Mouse (Mus musculus) embryo, embryonic 10 days (tissue): ENCODE measurements at regions not wholly inside any gene's neighbourhood (a gene's known extent, or its start where the extent isn't known, plus 50 kb on each side); places are given as distances from the start of the nearest gene placed in this dataset.
A peak's percentile ranks its signal among the peaks of the same experiment; 100 is the strongest.
"Not testable (repeated sequence)": the region's sequence is repeated elsewhere in the genome, so short reads cannot be mapped to it uniquely, and the experiment has no call there.

ENCODE experiments used
- DNase-seq: peaks from one replicate; pipeline ENCODE4 v3.0.0-alpha.2; 2015; ENCODE audit warnings: low spot score

DNA sequence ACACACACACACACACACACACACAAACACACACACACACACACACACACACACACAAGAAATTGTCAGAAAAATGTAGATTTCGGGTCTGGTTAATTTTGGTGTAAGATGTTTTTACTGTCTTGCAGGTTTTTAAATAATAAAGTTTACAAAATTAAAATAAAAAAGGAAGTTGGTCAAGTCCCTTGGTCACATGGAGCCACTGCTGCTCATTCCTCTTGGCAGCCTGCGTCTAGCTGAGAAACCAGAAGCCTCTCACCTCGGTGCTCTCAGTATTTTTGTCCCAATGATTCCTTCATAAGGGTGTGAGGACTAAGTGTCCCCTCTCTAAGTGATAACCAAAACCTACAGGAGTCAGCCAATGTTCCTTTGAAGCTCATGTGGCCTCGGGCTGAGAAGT lies 76.8 kb upstream of the Smg1 start:
- DNase-seq, result no peak

DNA sequence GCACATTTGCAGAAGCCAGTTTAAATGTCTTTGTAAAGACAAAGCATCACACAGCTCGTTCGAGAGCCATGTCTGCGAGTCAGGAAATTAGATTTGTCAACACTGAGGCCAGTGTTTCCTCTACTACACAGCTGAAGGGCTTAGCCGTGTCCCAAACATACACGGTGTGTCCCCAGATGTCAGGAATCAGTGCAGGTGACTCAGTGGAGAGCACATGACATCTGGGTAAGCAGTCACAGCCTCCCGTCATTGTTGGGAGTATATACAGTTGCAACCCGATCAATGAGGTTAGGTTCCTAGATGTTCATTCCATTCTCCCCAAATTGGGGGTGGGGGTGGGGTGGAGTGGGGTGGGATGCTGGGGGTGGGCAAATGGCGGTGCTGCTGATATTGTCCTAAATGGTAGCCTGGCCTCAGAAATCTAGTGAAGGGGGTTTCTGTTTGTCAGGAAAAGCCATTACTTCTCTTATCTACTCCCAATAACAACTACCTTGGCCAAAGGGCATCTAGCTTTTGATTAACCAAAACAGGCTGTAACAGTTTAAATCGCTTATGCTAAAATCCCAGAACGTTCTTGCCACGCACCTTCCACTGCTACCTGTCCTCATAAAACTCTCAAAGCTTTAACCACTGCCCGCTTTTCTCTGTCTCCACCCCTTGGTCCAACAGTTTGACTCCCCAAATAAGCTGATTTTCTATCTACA lies 75.1 kb upstream of the Smg1 start:
- DNase-seq, result no peak

GRCm38 (mm10) chr7:118314886-118315285 lies 71.4 kb upstream of the Smg1 start:
- DNase-seq, result not testable (repeated sequence)

DNA sequence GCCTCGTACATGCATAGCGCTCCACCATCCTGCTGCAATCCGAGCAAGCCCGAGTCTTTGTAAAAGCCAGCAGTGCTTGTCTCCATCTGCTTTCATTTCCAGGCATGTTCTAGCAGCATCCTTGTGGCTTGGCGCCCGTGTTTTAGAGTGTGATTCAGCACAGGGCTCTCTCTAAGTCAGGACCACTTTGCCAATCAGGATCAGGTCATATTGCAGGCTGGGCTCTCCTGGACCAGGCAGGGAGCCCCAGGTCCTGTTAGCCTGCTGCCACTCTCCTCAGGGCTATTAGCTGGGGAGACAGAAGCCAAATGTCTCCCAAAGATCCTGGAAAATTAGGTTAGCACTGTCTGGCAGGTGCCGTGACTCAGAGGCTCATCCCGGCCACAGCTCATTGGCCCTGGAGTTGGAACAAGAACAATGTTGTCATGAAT lies 70.8 kb upstream of the Smg1 start:
- DNase-seq, result no peak

DNA sequence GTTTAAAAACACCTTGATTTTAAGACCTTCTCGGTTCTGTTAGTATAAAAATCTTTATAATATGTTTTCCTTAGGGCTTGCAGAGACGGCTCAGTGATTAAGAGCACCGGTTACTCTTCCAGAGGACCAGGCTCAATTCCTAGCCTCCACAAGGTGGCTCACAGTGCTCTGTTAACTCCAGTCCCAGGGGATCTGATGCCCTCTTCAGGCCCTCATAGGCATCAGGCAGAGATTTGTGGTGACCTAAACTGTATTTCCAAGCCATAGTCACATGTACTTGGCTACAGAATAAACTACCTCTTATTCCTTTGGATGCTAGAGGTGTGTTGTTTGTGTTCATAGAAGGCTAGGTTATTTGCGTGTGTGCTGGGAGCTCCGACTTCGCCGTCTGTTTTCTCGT lies 70.3 kb upstream of the Smg1 start:
- DNase-seq, result peak; percentile 25

DNA sequence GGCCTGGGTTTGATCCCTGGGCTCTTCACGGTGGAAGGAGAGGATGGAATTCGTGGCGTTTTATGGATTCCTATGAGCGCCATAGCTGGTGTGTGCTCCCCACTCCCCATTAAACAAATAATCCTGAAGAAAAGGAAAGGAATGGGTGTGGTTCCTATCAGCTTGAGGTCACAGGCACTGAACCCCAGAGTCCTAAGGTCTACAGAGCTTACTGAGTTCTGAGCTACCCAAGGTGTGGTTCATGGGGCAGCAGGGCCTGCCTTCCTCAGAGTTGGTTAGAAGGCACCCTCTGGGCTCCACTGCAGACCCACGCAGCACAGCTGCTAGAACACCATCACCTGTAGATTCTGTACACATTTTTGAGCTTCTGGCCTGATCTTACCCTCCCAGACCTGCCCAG lies 66.3 kb upstream of the Smg1 start:
- no peak for DNase-seq

- DNase-seq, result no peak
Measured at GRCm38 (mm10) chr7:118308882-118309281, 65.4 kb upstream of the Smg1 start.

DNA sequence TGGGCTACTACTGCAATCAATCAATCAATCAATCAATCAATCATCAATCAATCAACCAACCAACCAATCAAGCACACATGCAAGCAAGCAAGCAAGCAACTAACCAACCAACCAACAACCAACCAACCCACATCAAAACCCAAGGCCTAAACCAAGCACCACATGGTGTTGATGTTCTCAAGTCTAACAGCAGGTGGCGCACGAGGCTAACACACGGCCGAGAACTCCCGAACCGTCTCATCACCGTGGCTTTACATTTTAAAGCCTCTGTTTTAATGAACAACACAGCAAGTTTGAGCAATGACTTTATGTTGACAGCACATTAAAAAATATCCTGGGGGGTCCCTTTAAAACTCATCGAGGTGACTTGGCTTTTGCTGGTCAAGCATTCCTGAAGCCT lies 61.3 kb upstream of the Smg1 start:
- peak; percentile 95 for DNase-seq

DNA sequence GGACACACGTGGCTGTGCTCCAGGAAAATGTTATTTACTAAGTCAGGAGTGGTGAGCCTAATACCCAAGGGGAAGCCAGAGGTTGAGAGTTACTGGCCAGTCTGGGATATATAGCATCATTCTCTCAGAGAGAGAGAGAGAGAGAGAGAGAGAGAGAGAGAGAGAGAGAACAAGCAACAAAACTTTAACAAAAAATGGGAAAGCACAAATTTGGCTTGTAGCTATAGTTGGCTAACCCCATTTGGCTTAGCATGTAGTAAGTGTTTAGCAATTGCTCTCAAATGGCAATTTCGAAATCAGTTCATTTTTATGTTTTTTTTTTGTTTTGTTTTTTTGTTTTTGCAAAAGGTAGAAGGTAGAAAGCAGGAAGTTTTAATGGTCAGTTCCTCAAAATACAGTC lies 60.9 kb upstream of the Smg1 start:
- DNase-seq, result no peak

GRCm38 (mm10) chr7:118303921-118304320 lies 60.5 kb upstream of the Smg1 start:
- no peak for DNase-seq

DNA sequence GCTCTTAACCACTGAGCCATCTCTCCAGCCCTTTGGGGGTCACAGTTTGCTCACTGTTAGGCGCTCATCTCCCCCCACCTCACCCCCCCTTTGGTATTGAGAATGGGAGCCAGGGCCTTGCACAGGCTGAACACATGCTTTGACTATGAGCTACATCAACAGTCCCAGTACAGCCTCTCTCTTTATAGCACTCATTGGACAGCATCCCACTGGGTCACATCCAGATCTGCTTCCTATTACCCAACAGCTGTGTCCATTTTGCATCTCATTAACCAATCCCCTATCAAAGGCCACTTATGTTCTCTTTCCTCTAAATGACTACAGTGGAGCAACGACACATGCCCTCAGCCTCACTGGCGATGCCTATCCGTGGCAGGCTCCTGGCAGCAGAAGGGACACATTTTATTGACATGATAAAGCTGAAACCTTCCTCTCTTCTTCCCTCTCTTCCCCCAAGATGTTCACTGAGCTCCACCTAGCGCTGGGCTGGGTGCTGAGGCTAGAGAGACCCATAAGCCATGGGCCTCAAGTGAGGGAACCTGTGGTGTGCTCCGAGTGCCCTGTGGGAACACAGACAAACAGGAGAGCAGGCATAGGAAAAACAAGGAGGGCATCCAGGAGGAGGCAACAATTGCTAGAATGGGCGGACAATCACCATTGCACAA lies 57.3 kb upstream of the Smg1 start:
- DNase-seq, result peak; percentile 47

DNA sequence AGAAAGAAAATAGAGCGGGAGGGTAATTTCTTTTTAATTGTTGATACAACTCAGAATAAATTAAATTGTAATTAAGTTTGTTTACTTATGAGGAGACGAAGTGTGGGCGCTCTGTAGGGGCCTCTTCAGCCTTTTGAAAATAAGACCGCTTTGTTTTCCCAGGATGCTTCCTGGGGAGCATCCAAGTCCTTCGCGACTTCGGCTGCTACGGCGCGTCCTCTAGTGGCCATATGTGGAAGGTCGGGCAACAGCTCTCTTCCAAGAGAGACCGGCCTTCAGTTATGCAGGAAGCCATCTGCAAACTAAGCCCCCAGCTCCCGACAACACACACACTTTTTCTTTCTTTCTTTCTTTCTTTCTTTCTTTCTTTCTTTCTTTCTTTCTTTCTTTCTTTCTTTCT lies 54.1 kb upstream of the Smg1 start:
- DNase-seq, result peak; percentile 94

DNA sequence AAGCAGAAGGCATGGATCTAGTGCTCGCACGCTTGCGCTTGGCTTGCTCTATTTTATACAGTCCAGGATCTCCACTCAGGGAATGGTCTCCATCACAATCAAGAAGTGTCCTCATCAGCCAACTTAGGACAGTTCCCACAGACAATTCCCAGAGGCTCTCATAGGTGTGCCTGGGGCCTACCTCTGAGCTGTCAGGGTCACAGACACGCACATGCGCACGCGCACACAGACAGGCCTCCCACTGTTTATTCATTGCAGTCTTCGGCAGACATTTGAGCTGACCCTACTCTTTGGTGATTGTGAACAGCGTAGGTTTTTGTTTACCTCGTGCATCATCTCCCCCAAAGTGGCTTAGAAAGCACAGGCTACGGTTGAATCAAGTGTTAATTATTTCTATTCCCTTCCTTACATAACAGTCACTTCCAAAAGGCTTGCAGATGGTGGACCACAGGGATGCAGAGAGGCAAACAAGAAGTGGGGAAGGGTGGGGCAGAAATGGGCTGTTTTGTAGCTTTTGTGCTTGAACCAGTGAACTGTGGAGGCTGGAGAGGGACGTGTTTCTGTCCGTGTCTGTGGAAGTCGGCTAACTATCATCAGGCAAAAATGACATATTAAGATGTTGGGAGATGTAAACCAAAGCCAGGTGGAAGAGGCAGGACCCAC lies 53.5 kb upstream of the Smg1 start:
- no peak for DNase-seq

DNA sequence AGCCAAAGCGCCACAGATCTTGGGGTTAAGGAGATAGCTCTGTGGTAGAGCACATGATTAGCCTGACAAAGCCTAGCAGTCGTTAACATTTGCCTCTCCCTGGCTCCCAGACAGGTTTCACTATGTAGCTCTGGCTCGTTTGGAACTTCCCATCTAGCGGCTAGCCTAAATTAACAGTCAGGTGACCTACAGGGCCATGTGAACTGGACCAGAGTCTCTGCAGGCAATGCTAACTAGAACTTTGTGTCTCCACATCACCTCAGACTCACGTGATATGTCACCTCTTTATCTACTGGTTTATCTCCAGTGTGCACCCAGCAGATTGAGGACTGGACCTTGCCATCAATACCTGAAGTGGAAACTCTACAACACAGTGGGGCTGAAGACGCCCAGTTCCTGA lies 52.4 kb upstream of the Smg1 start:
- no peak for DNase-seq

- no peak for DNase-seq
Measured at GRCm38 (mm10) chr7:118295275-118295674, 51.8 kb upstream of the Smg1 start.

GRCm38 (mm10) chr7:118294637-118295036 lies 51.2 kb upstream of the Smg1 start:
- no peak for DNase-seq
